Mouse (Mus musculus) ES-Bruce4 (cell line): ENCODE results near the gene Ndst2.

Source experiments
- CTCF ChIP-seq: IDR thresholded peaks from one replicate; pipeline ENCODE4 v1.8.1; 2011; ENCODE audit warnings: low read depth, low read length
- POLR2A ChIP-seq: IDR thresholded peaks from one replicate; pipeline ENCODE4 v1.8.1; 2011; ENCODE audit warnings: low read length; ENCODE audit not compliant: insufficient read depth

GRCm38 (mm10) chr14:20673735-20674063, 60.7 kb downstream of the Ndst2 start:
- TF ChIP-seq POLR2A (no peak), CTCF (no peak)
